Mouse (Mus musculus) limb, embryonic 11.5 days (tissue): ENCODE data around the gene Clasp2. TPM values are rescaled to one million over a fixed set of nuclear protein-coding genes. Genes with fewer than 3 reads are reported as not detected.
"Not testable (repeated sequence)": the region's sequence is repeated elsewhere in the genome, so short reads cannot be mapped to it uniquely, and the experiment has no call there.

ENCODE experiments used
- ATAC-seq: fragments of 200-750 bp; cut with Nextera tagmentation; 2 replicates; pipeline ENCODE4 v1.8.0; 2017; ENCODE audit warnings: low read depth; ENCODE audit not compliant: insufficient number of reproducible peaks, low FRiP score, low TSS enrichment
- DNase-seq: peaks from one replicate; pipeline ENCODE4 v3.0.0-alpha.2; 2015; ENCODE audit warnings: low spot score
- H3K27ac ChIP-seq: fragments of 300-500 bp; sonication (generic); replicated peaks from 2 replicates; pipeline ENCODE4 v1.5.1; 2014; ENCODE audit warnings: low read depth, mild to moderate bottlenecking, low read length
- H3K27me3 ChIP-seq: fragments of 300-500 bp; sonication (generic); 2 replicates; pipeline ENCODE4 v1.6.1; 2014; ENCODE audit warnings: mild to moderate bottlenecking, low read length, mixed read lengths; ENCODE audit not compliant: control insufficient read depth, insufficient read depth
- H3K36me3 ChIP-seq: fragments of 300-500 bp; sonication (generic); 2 replicates; pipeline ENCODE4 v1.6.1; 2014; ENCODE audit warnings: mild to moderate bottlenecking, low read length, moderate library complexity, mixed read lengths; ENCODE audit not compliant: control insufficient read depth, insufficient read depth
- H3K4me1 ChIP-seq: fragments of 300-500 bp; sonication (generic); 2 replicates; pipeline ENCODE4 v1.6.1; 2014; ENCODE audit warnings: low read length, mixed read lengths; ENCODE audit not compliant: control insufficient read depth, insufficient read depth
- H3K4me2 ChIP-seq: fragments of 300-500 bp; sonication (generic); 2 replicates; pipeline ENCODE4 v1.6.1; 2014; ENCODE audit warnings: low read depth, mild to moderate bottlenecking, moderate library complexity; ENCODE audit not compliant: severe bottlenecking
- H3K4me3 ChIP-seq: fragments of 300-500 bp; sonication (generic); 2 replicates; pipeline ENCODE4 v1.5.1; 2014; ENCODE audit warnings: low read depth, low read length
- H3K9ac ChIP-seq: fragments of 300-500 bp; sonication (generic); 2 replicates; pipeline ENCODE4 v1.6.1; 2014; ENCODE audit warnings: mild to moderate bottlenecking, low read length
- H3K9me3 ChIP-seq: fragments of 300-500 bp; sonication (generic); 2 replicates; pipeline ENCODE4 v1.6.1; 2016; ENCODE audit warnings: low read length; ENCODE audit not compliant: control insufficient read depth
- WGBS: fragments of 180-500 bp; shearing (Covaris S2); extraction: QIAGEN DNeasy Blood & Tissue Kit; methylation state at CpG from one replicate; pipeline ENCODE4 v1.1.7; 2014; 5-methylcytosine and 5-hydroxymethylcytosine counted together
- polyA plus RNA-seq: library from polyadenylated mRNA; unstranded; fragments of >200 nt; fragmentation: Nextera tagmentation; extraction: Ambion mirVana; gene quantifications from 2 replicates; pipeline ENCODE4 v1.2.1, GENCODE M21; 2014

Gene Clasp2
- polyA plus RNA-seq, 1 experiment from 2014 or later: 29.6 TPM

DNA sequence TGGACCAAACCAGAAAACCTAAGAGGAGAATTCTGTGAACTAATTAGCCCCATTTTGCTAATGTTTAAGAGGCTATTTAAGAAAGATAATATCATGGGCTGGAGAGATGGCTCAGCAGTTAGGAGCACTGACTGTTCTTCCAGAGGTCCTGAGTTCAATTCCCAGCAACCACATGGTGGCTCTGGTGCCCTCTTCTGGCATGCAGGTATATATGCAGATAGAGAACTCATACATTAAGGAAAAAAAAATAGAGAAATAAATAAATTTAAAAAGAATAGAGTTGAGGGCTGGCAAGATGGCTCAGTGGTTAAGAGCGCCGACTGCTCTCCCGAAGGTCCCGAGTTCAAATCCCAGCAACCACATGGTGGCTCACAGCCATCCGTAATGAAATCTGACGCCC is 163.0 kb downstream of the Clasp2 start:
- ATAC-seq, H3K27ac ChIP-seq, H3K36me3 ChIP-seq, H3K4me3 ChIP-seq, H3K9me3 ChIP-seq, DNase-seq, H3K27me3 ChIP-seq, H3K4me1 ChIP-seq, H3K4me2 ChIP-seq, H3K9ac ChIP-seq: not testable (repeated sequence)
- whole genome bisulfite sequencing: 94% methylated on average over 6 of the region's 6 CpGs

DNA sequence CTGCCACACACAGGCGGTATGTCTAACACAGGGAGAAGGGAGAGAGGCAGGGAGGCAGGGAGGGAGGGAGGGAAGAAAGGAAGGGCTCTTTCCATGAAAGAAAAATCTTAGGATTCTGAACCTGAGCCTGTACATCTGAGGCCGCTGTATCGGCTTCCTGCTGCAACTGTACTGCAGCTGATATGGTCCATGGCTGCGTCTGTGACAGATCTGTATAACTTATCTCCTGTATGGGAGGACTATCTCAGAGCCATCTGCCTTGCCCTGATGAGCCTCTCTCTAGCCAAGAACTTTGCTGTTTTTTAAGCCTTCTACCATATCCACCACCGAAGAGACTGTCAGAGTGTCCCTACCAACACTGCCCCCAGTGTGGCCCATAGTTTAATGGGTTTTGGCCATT is 174.5 kb downstream of the Clasp2 start:
- H3K36me3 ChIP-seq: peaks cover 2% of the 10 kb centered on the region; the same call in 1 of the 2 replicates

DNA sequence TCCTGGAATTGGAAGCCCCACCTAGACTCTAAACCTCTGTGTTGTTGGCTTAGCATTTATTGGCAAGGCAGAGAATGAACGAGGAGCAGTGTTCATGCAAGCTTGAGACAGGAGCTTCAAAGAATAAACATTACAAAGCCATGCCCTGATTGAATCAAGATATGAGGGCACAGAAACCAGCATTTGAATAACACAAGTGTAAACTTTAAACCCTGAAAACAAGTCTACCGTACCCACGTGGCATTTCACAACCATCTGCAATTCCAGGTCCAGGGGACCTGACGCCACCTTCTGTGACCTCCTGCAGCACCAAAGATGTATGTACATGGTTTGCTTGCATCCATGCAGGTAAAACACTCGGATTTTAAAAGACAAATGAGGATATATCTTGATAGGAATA is 181.4 kb downstream of the Clasp2 start:
- H3K27me3 ChIP-seq: no peaks in the 10 kb centered on the region
- no peak overlapping the region for H3K9ac ChIP-seq
- DNase-seq (no peak), ATAC-seq (no peak)
- WGBS: 92% methylated on average over 5 of the region's 5 CpGs
- no peak overlapping the region for H3K4me3 ChIP-seq
- no peak overlapping the region for H3K4me2 ChIP-seq
- no peak overlapping the region for H3K27ac ChIP-seq
- no peaks in the 10 kb centered on the region for H3K36me3 ChIP-seq
- no peaks in the 10 kb centered on the region for H3K4me1 ChIP-seq
- no peaks in the 10 kb centered on the region for H3K9me3 ChIP-seq

More for the DNA sequence above, 174.5 kb downstream of the Clasp2 start:
- Histone ChIP-seq H3K4me2 (no peak overlapping the region), H3K27ac (no peak overlapping the region), H3K4me1 (no peaks in the 10 kb centered on the region), H3K27me3 (no peaks in the 10 kb centered on the region), H3K9me3 (no peaks in the 10 kb centered on the region), H3K4me3 (no peak overlapping the region), H3K9ac (no peak overlapping the region)
- DNase-seq (no peak), ATAC-seq (no peak)
- WGBS: 96% methylated on average over 5 of the region's 5 CpGs

DNA sequence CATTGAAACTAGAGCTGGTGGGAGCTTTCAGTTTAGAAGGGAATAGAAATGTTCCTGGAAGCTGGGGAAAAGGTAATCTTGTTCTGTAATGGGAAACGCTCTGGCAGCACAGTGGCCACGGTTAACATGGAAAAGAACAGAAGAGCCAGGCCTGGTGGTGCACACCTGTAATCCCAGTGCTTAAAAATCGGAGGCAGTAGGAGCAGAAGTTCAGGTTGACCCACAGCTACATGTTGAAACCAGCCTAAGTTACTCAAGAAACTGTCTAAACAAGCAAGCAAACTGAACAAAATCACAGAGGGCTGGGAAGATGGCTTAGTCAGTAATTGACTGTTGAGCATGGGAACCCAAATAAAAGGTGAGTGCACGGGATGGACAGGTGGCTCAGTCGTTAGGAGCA is 183.6 kb downstream of the Clasp2 start:
- WGBS: 88% methylated on average over 5 of the region's 5 CpGs
- no peak for DNase-seq
- Histone ChIP-seq H3K9me3 (no peaks in the 10 kb centered on the region), H3K27me3 (no peaks in the 10 kb centered on the region), H3K36me3 (no peaks in the 10 kb centered on the region), H3K4me1 (no peaks in the 10 kb centered on the region), H3K4me2 (no peak overlapping the region), H3K27ac (no peak overlapping the region), H3K4me3 (no peak overlapping the region), H3K9ac (no peak overlapping the region)
- no peak for ATAC-seq

DNA sequence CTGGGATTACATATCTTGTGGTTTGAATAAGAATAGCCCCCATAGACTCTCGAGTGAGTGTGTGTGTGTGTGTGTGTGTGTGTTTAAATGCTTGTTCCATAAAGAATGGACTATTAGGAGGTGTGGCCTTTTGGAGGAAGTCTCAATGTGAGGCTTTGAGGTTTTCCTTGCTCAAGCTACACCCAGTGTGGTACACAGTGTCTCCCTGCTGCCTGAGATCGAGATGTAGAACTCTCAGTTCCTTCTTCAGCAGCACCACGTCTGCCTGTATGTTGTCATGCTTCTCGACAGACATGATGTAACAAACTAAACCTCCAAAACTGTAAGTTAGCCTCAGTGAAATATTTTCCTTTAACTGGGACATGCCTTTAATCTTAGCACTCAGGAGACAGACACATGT is 187.3 kb downstream of the Clasp2 start:
- Histone ChIP-seq H3K27me3 (no peaks in the 10 kb centered on the region), H3K27ac (no peak overlapping the region), H3K4me1 (peaks cover 7% of the 10 kb centered on the region; the same call in 1 of the 2 replicates), H3K36me3 (no peaks in the 10 kb centered on the region), H3K9me3 (no peaks in the 10 kb centered on the region), H3K9ac (no peak overlapping the region), H3K4me3 (no peak overlapping the region), H3K4me2 (no peak overlapping the region)
- 90% methylated on average over 4 of the region's 4 CpGs for whole genome bisulfite sequencing
- DNase-seq (no peak), ATAC-seq (no peak)

DNA sequence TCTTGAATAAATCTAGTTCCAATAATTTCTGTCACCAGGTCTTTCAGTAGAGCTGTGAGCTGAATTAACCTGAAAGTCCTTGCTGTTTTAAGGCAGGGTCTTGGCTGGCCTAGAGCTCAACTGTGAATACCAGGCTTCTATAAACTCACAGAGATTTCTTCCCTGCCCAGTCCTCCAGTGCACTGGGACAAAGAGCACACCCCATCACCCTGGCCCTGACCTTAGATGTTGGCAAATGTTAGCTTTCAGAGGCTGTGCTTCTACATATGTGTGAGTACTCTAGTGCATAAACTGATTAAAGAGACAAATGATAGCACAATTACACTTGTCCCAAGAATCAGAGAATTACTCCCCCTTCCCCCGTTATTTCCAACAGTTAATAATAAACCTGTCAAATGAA is 188.4 kb downstream of the Clasp2 start:
- whole genome bisulfite sequencing: 54% methylated on average over 1 of the region's 1 CpGs
- H3K4me1 ChIP-seq: peaks cover 7% of the 10 kb centered on the region; the same call in 1 of the 2 replicates
- DNase-seq (no peak), ATAC-seq (no peak)
- H3K36me3 ChIP-seq: no peaks in the 10 kb centered on the region
- no peak overlapping the region for H3K4me3 ChIP-seq
- H3K9ac ChIP-seq: no peak overlapping the region; the same call in 1 of the 2 replicates
- no peak overlapping the region for H3K27ac ChIP-seq
- no peak overlapping the region for H3K4me2 ChIP-seq
- no peaks in the 10 kb centered on the region for H3K9me3 ChIP-seq
- no peaks in the 10 kb centered on the region for H3K27me3 ChIP-seq

DNA sequence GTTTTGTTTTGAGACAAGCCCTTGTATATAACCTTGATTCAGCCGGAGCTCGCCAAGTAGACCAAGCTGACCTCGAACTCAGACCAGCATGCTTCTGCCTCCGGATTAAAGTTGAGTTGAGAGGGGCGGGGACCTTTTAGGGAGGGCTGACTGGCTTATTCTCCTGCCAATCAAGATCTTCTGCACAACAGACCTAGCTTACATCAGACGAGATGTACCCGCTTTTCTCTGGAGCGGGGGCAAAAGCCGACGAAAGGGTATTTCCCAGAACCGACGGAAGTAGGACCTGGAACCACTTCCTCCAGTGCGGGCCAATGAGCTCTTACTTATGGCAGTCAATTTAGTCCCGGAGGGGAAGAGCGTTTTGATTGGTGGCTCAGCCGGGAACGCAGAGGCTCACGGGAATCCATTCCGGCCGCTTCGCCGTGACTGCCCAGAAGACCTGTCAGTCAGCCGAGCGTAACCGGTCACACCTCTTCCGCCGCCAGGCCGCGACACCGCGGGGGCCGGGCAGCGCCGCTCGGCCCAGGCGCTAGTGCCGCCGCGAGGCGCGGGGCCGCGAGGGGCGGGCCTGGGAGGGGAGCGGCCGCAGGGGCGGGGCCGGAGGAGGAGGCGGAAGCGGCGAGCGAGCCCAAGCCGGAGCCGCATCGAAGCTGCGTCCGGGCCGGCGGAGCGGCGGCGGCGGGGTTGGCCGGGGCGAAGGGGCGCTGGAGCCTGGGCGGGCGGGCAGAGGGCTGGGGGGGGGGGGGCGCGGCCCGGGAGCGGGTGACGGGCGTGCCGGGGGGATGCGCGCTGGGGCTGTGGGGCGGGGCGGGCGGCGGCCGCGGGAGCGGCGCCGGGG is 189.5 kb downstream of the Clasp2 start, which contains the start of gene Ubp1:
TSS of gene Ubp1 (plus strand) at position 401 of the 841 bp plus-strand sequence.
- H3K27me3 ChIP-seq: no peaks in the 10 kb centered on the region
- peak; percentile 98 for ATAC-seq

DNA sequence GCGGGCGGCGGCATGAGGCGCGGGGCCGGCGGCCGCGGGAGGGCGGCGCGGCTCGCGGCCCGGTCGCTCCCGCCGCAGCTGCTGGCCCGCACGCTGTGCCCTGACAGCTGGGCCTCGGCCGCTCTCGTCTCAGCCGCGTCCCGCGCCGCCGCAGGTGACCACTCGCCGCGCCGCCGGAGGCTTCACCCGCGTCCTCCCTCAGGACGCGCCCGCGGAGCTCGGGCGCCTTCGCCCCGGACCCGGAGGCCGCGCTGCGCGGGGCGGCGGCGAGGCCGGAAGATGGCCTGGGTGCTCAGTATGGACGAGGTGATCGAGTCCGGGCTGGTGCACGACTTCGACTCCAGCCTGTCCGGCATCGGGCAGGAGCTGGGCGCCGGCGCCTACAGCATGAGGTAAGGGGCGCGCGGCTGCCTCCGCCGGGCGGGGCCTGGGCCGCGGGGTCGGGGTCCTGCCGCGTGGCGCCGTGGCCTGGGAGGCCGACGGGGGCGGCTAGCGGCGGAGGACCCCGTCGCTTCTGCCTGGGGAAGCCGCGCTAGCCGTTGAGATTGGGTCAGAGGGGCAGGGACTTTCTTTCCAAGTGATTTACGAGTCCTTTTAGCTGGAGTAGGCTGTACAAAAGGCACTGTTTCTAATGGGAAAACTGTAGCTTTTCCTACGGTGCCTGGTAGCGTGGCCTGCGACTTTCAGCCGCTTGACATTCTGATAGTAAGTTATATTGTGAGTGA is 190.3 kb downstream of the Clasp2 start:
- peak overlapping the region; percentile 83 for H3K4me2 ChIP-seq
- H3K27ac ChIP-seq: peak overlapping the region; percentile 84
- H3K4me3 ChIP-seq: peak overlapping the region; percentile 85
- H3K9me3 ChIP-seq: no peaks in the 10 kb centered on the region
- DNase-seq (peak; percentile 62), ATAC-seq (peak; percentile 27; the same call in 1 of the 2 replicates)
- WGBS: 0% methylated on average over 58 of the region's 91 CpGs
- peak overlapping the region; percentile 91 for H3K9ac ChIP-seq
- H3K4me1 ChIP-seq: peaks cover 7% of the 10 kb centered on the region; the same call in 1 of the 2 replicates
- H3K27me3 ChIP-seq: no peaks in the 10 kb centered on the region
- H3K36me3 ChIP-seq: no peaks in the 10 kb centered on the region

More for the DNA sequence above, 189.5 kb downstream of the Clasp2 start, which contains the start of gene Ubp1:
- DNase-seq: peak; percentile 93
- Histone ChIP-seq H3K4me3 (peak within 1 kb of the TSS; percentile 85), H3K4me1 (peaks cover 7% of the 10 kb centered on the region; the same call in 1 of the 2 replicates), H3K36me3 (no peaks in the 10 kb centered on the region), H3K9me3 (no peaks in the 10 kb centered on the region), H3K27ac (peak within 1 kb of the TSS; percentile 84), H3K9ac (peak within 1 kb of the TSS; percentile 91), H3K4me2 (peak within 1 kb of the TSS; percentile 83)
- WGBS: under 1% methylated on average over 53 of the region's 86 CpGs
